Mouse (Mus musculus): ENCODE results near the gene Zbtb40. TPM values are rescaled to one million over a fixed set of nuclear protein-coding genes. Genes with fewer than 3 reads are reported as not detected.

Zbtb40 gene
- total RNA-seq, 1 experiment from 2014 or later: 7.3 TPM

GRCm38 (mm10) chr4:137041161-137041621 is 7.4 kb downstream of the Zbtb40 start:
- ATAC-seq (replicated peaks in 1 of 2; ENCODE audit: insufficient read depth in 1 of 2, low FRiP score in 2 of 2, low TSS enrichment in 1 of 2, low read depth in 1 of 2, poor library complexity in 2 of 2, severe bottlenecking in 2 of 2): no peak

GRCm38 (mm10) chr4:137039441-137039840 is 9.2 kb downstream of the Zbtb40 start:
- no peak for ATAC-seq (replicated peaks in 1 of 2; ENCODE audit: insufficient read depth in 1 of 2, low FRiP score in 2 of 2, low TSS enrichment in 1 of 2, low read depth in 1 of 2, poor library complexity in 2 of 2, severe bottlenecking in 2 of 2)

GRCm38 (mm10) chr4:137038501-137038900 is 10.1 kb downstream of the Zbtb40 start:
- no peak for ATAC-seq (replicated peaks in 1 of 2; ENCODE audit: insufficient read depth in 1 of 2, low FRiP score in 2 of 2, low TSS enrichment in 1 of 2, low read depth in 1 of 2, poor library complexity in 2 of 2, severe bottlenecking in 2 of 2)

GRCm38 (mm10) chr4:137038096-137038495 is 10.5 kb downstream of the Zbtb40 start:
- no peak for ATAC-seq (replicated peaks in 1 of 2; ENCODE audit: insufficient read depth in 1 of 2, low FRiP score in 2 of 2, low TSS enrichment in 1 of 2, low read depth in 1 of 2, poor library complexity in 2 of 2, severe bottlenecking in 2 of 2)

- no peak for ATAC-seq (replicated peaks in 1 of 2; ENCODE audit: insufficient read depth in 1 of 2, low FRiP score in 2 of 2, low TSS enrichment in 1 of 2, low read depth in 1 of 2, poor library complexity in 2 of 2, severe bottlenecking in 2 of 2)
Observed at GRCm38 (mm10) chr4:137033115-137033887, 15.3 kb downstream of the Zbtb40 start.

GRCm38 (mm10) chr4:137032456-137032855 is 16.1 kb downstream of the Zbtb40 start:
- no peak for ATAC-seq (replicated peaks in 1 of 2; ENCODE audit: insufficient read depth in 1 of 2, low FRiP score in 2 of 2, low TSS enrichment in 1 of 2, low read depth in 1 of 2, poor library complexity in 2 of 2, severe bottlenecking in 2 of 2)

GRCm38 (mm10) chr4:137031319-137031718 is 17.3 kb downstream of the Zbtb40 start:
- no peak for ATAC-seq (replicated peaks in 1 of 2; ENCODE audit: insufficient read depth in 1 of 2, low FRiP score in 2 of 2, low TSS enrichment in 1 of 2, low read depth in 1 of 2, poor library complexity in 2 of 2, severe bottlenecking in 2 of 2)

GRCm38 (mm10) chr4:137029348-137029747 is 19.3 kb downstream of the Zbtb40 start:
- no peak for ATAC-seq (replicated peaks in 1 of 2; ENCODE audit: insufficient read depth in 1 of 2, low FRiP score in 2 of 2, low TSS enrichment in 1 of 2, low read depth in 1 of 2, poor library complexity in 2 of 2, severe bottlenecking in 2 of 2)

- ATAC-seq (replicated peaks in 1 of 2; ENCODE audit: insufficient read depth in 1 of 2, low FRiP score in 2 of 2, low TSS enrichment in 1 of 2, low read depth in 1 of 2, poor library complexity in 2 of 2, severe bottlenecking in 2 of 2): no peak
Observed at GRCm38 (mm10) chr4:137027051-137027450, 21.6 kb downstream of the Zbtb40 start.

- peak in 1 of 2 experiments; percentile 22; a peak in 1 of 4 replicates for ATAC-seq (replicated peaks in 1 of 2; ENCODE audit: insufficient read depth in 1 of 2, low FRiP score in 2 of 2, low TSS enrichment in 1 of 2, low read depth in 1 of 2, poor library complexity in 2 of 2, severe bottlenecking in 2 of 2)
Observed at GRCm38 (mm10) chr4:137025570-137025969, 23.0 kb downstream of the Zbtb40 start.

- no peak for ATAC-seq (replicated peaks in 1 of 2; ENCODE audit: insufficient read depth in 1 of 2, low FRiP score in 2 of 2, low TSS enrichment in 1 of 2, low read depth in 1 of 2, poor library complexity in 2 of 2, severe bottlenecking in 2 of 2)
Observed at GRCm38 (mm10) chr4:137025133-137025532, 23.5 kb downstream of the Zbtb40 start.

- no peak for ATAC-seq (replicated peaks in 1 of 2; ENCODE audit: insufficient read depth in 1 of 2, low FRiP score in 2 of 2, low TSS enrichment in 1 of 2, low read depth in 1 of 2, poor library complexity in 2 of 2, severe bottlenecking in 2 of 2)
Observed at GRCm38 (mm10) chr4:137020065-137020464, 28.5 kb downstream of the Zbtb40 start.

- ATAC-seq (replicated peaks in 1 of 2; ENCODE audit: insufficient read depth in 1 of 2, low FRiP score in 2 of 2, low TSS enrichment in 1 of 2, low read depth in 1 of 2, poor library complexity in 2 of 2, severe bottlenecking in 2 of 2): no peak
Observed at GRCm38 (mm10) chr4:137015934-137016333, 32.7 kb downstream of the Zbtb40 start.

- no peak for ATAC-seq (replicated peaks in 1 of 2; ENCODE audit: insufficient read depth in 1 of 2, low FRiP score in 2 of 2, low TSS enrichment in 1 of 2, low read depth in 1 of 2, poor library complexity in 2 of 2, severe bottlenecking in 2 of 2)
Observed at GRCm38 (mm10) chr4:137015476-137015856, 33.1 kb downstream of the Zbtb40 start.

GRCm38 (mm10) chr4:137014654-137015475 is 33.7 kb downstream of the Zbtb40 start:
- ATAC-seq (replicated peaks in 1 of 2; ENCODE audit: insufficient read depth in 1 of 2, low FRiP score in 2 of 2, low TSS enrichment in 1 of 2, low read depth in 1 of 2, poor library complexity in 2 of 2, severe bottlenecking in 2 of 2): no peak

GRCm38 (mm10) chr4:137014124-137014523 is 34.5 kb downstream of the Zbtb40 start:
- no peak for ATAC-seq (replicated peaks in 1 of 2; ENCODE audit: insufficient read depth in 1 of 2, low FRiP score in 2 of 2, low TSS enrichment in 1 of 2, low read depth in 1 of 2, poor library complexity in 2 of 2, severe bottlenecking in 2 of 2)

GRCm38 (mm10) chr4:137006966-137007365 is 41.6 kb downstream of the Zbtb40 start:
- ATAC-seq (replicated peaks in 1 of 2; ENCODE audit: insufficient read depth in 1 of 2, low FRiP score in 2 of 2, low TSS enrichment in 1 of 2, low read depth in 1 of 2, poor library complexity in 2 of 2, severe bottlenecking in 2 of 2): no peak

- ATAC-seq (replicated peaks in 1 of 2; ENCODE audit: insufficient read depth in 1 of 2, low FRiP score in 2 of 2, low TSS enrichment in 1 of 2, low read depth in 1 of 2, poor library complexity in 2 of 2, severe bottlenecking in 2 of 2): no peak
Observed at GRCm38 (mm10) chr4:137001825-137002224, 46.8 kb downstream of the Zbtb40 start.

All from hematopoietic stem cell, adult 5-6 weeks (primary cell).